Mouse (Mus musculus) erythroblast, embryonic 14.5 days (primary cell): ENCODE measurements around the gene Abhd16b.

Experiments
- GATA1 ChIP-seq: IDR thresholded peaks from 2 replicates; pipeline ENCODE4 v1.6.1; 2012; ENCODE audit warnings: low read length, inconsistent platforms, mixed read lengths
- TAL1 ChIP-seq: IDR thresholded peaks from 3 replicates; pipeline ENCODE4 v1.6.1; 2012; ENCODE audit warnings: low read length, inconsistent platforms, mixed read lengths

GRCm38 (mm10) chr2:181484456-181485233 is 8.4 kb upstream of the Abhd16b start:
- TF ChIP-seq GATA1 (no peak), TAL1 (no peak)
